Mouse (Mus musculus) kidney, adult 2 months (tissue): ENCODE measurements around the gene Lsamp. TPM values are rescaled to one million over a fixed set of nuclear protein-coding genes. Genes with fewer than 3 reads are reported as not detected.

Source experiments
- DNase-seq: peaks from one replicate; pipeline ENCODE4 v3.0.0; 2021
- H3K27ac ChIP-seq: fragments of 200-500 bp; 2 replicates; pipeline ENCODE4 v1.5.1; 2012; ENCODE audit warnings: low read depth, low read length, control low read depth, inconsistent platforms; ENCODE audit not compliant: insufficient read depth
- H3K27me3 ChIP-seq: fragments of 200-500 bp; replicated peaks from 2 replicates; pipeline ENCODE4 v1.6.1; 2012; ENCODE audit warnings: mild to moderate bottlenecking, moderate library complexity, low read length, inconsistent platforms; ENCODE audit not compliant: control insufficient read depth, insufficient read depth
- H3K36me3 ChIP-seq: fragments of 200-500 bp; 2 replicates; pipeline ENCODE4 v1.6.1; 2012; ENCODE audit warnings: mild to moderate bottlenecking, moderate library complexity, low read length, inconsistent platforms; ENCODE audit not compliant: control insufficient read depth, insufficient read depth
- H3K4me1 ChIP-seq: fragments of 200-500 bp; 2 replicates; pipeline ENCODE4 v1.6.1; 2011; ENCODE audit warnings: low read length; ENCODE audit not compliant: control insufficient read depth, insufficient read depth
- H3K4me3 ChIP-seq: fragments of 200-500 bp; 2 replicates; pipeline ENCODE4 v1.5.1; 2011; ENCODE audit warnings: mild to moderate bottlenecking, low read depth, low read length, control low read depth; ENCODE audit not compliant: insufficient read depth
- CTCF ChIP-seq: fragments of 200-500 bp; conservative IDR thresholded peaks from 2 replicates; pipeline ENCODE4 v1.5.1; 2011; ENCODE audit warnings: low read depth, mild to moderate bottlenecking, control low read depth, low read length, moderate library complexity, mixed read lengths; ENCODE audit not compliant: insufficient read depth, insufficient read length
- POLR2A ChIP-seq: fragments of 200-500 bp; IDR thresholded peaks from one replicate; pipeline ENCODE4 v1.6.1; 2011; ENCODE audit warnings: low read depth, low read length, control low read depth
- WGBS: fragments of 180-500 bp; shearing (Covaris S2); methylation state at CpG from one replicate; pipeline ENCODE4 v1.1.7; 2018; 5-methylcytosine and 5-hydroxymethylcytosine counted together
- polyA plus RNA-seq: library from polyadenylated mRNA; depleted of rRNA; stranded (reverse); fragments of >200 nt; gene quantifications from 2 replicates; pipeline ENCODE4 v1.2.3, GENCODE M21; 2012

The Lsamp gene
- polyA plus RNA-seq, 1 experiment: 0.38 TPM

- no peak for DNase-seq
- no peaks in the 10 kb centered on the region for H3K4me1 ChIP-seq
- 85% methylated on average over 2 of the region's 2 CpGs for WGBS
- H3K27ac ChIP-seq: no peak overlapping the region
- no peak overlapping the region for H3K4me3 ChIP-seq
- no peak for TF ChIP-seq CTCF
- TF ChIP-seq POLR2A: no peak
- no peaks in the 10 kb centered on the region for H3K36me3 ChIP-seq
- H3K27me3 ChIP-seq: no peaks in the 10 kb centered on the region
These were observed 1764.6 kb downstream of the Lsamp start for GRCm38 (mm10) chr16:41748759-41749158.

- Histone ChIP-seq H3K36me3 (no peaks in the 10 kb centered on the region), H3K27ac (no peak overlapping the region), H3K4me1 (no peaks in the 10 kb centered on the region), H3K27me3 (no peaks in the 10 kb centered on the region; the same call in 1 of the 2 replicates), H3K4me3 (no peak overlapping the region)
- TF ChIP-seq CTCF: no peak
- no peak for TF ChIP-seq POLR2A
- DNase-seq: no peak
- WGBS: 87% methylated on average over 6 of the region's 6 CpGs
These were observed 1780.1 kb downstream of the Lsamp start for GRCm38 (mm10) chr16:41764285-41764684.

GRCm38 (mm10) chr16:41771427-41772125 is 1787.4 kb downstream of the Lsamp start:
- no peak for DNase-seq
- H3K4me3 ChIP-seq: no peak overlapping the region
- no peaks in the 10 kb centered on the region for H3K36me3 ChIP-seq
- no peaks in the 10 kb centered on the region; the same call in 1 of the 2 replicates for H3K27me3 ChIP-seq
- TF ChIP-seq CTCF (no peak), POLR2A (no peak)
- WGBS: 48% methylated on average over 4 of the region's 4 CpGs
- H3K4me1 ChIP-seq: no peaks in the 10 kb centered on the region
- no peak overlapping the region for H3K27ac ChIP-seq

- no peak overlapping the region for H3K27ac ChIP-seq
- no peak for TF ChIP-seq CTCF
- TF ChIP-seq POLR2A: no peak
These were observed 1793.4 kb downstream of the Lsamp start for GRCm38 (mm10) chr16:41777586-41777985.

GRCm38 (mm10) chr16:41785600-41785999 is 1801.4 kb downstream of the Lsamp start:
- 79% methylated on average over 2 of the region's 2 CpGs for WGBS
- no peaks in the 10 kb centered on the region for H3K36me3 ChIP-seq

More at GRCm38 (mm10) chr16:41777586-41777985, 1793.4 kb downstream of the Lsamp start:
- Histone ChIP-seq H3K4me1 (no peaks in the 10 kb centered on the region), H3K36me3 (no peaks in the 10 kb centered on the region), H3K27me3 (no peaks in the 10 kb centered on the region), H3K4me3 (no peak overlapping the region)
- peak; percentile 5 for DNase-seq
- 55% methylated on average over 1 of the region's 1 CpGs for WGBS

GRCm38 (mm10) chr16:41786704-41787103 is 1802.5 kb downstream of the Lsamp start:
- no peak for TF ChIP-seq CTCF
- TF ChIP-seq POLR2A: no peak
- Histone ChIP-seq H3K27me3 (no peaks in the 10 kb centered on the region), H3K36me3 (no peaks in the 10 kb centered on the region), H3K4me1 (no peaks in the 10 kb centered on the region), H3K27ac (no peak overlapping the region), H3K4me3 (no peak overlapping the region)
- WGBS: 95% methylated on average over 3 of the region's 3 CpGs
- no peak for DNase-seq

More at GRCm38 (mm10) chr16:41785600-41785999, 1801.4 kb downstream of the Lsamp start:
- TF ChIP-seq CTCF: no peak
- no peak for TF ChIP-seq POLR2A
- no peak overlapping the region for H3K4me3 ChIP-seq
- no peak for DNase-seq
- H3K4me1 ChIP-seq: no peaks in the 10 kb centered on the region
- no peaks in the 10 kb centered on the region for H3K27me3 ChIP-seq
- no peak overlapping the region for H3K27ac ChIP-seq

GRCm38 (mm10) chr16:41787146-41787545 is 1803.0 kb downstream of the Lsamp start:
- no peak for DNase-seq
- Histone ChIP-seq H3K36me3 (no peaks in the 10 kb centered on the region), H3K27ac (no peak overlapping the region), H3K4me3 (no peak overlapping the region), H3K4me1 (no peaks in the 10 kb centered on the region), H3K27me3 (no peaks in the 10 kb centered on the region)
- TF ChIP-seq POLR2A (no peak), CTCF (no peak)
- 54% methylated on average over 1 of the region's 1 CpGs for WGBS
